Mouse (Mus musculus): ENCODE data around the gene Apba2. TPM values are rescaled to one million over a fixed set of nuclear protein-coding genes. Genes with fewer than 3 reads are reported as not detected.
A peak's percentile ranks its signal among the peaks of the same experiment; 100 is the strongest.

Gene Apba2
- 152 and 154 TPM in 2 replicates for polyA plus RNA-seq (2015; fragmentation: Nextera tagmentation; extraction: Ambion mirVana)

DNA sequence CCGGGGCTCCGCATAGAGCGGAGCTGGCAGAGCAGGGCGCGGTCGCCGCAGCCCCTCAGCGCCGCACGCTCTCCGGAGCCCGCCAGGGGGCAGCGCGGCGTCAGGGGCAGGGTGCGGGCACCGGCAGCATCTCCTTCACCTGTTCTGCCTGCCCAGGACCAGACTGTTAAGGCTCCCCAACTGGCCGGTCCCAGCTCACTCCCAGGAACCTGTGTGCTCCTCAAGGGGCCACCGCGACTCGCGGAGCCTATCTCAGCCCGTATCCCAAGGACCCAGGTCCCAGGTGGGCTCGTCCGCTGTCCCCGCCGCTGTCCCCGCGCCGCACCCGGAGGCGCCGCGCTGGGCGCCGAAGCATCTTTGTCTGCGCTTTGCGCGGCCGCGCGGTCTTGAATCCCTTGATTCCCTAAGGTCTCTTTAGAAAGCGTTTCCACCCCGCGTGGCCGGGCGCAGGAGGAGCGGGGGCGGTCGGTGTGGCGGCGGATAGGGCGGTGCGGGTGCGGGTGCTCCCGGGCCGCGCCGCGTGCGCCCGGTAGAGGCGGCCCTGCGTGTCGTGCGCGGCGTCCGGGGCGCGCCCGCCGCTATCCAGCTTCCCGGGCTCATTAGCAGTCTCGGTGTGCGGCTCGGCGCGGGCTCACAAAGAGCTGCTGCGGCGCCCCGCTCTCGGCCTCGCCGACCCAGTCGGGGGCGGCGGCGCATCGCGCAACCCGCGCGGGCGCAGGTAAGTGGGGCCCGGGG is at the start of gene Apba2:
Apba2 (plus strand) TSS at position 171 of the 735 bp plus-strand sequence.
- Histone ChIP-seq H3K36me3 (no peaks in the 10 kb centered on the region), H3K4me3 (peak within 1 kb of the TSS; percentile 88), H3K27ac (peak within 1 kb of the TSS; percentile 96), H3K4me2 (peak within 1 kb of the TSS; percentile 64), H3K4me1 (replicated peaks) (peaks cover 42% of the 10 kb centered on the region), H3K9me3 (no peaks in the 10 kb centered on the region), H3K9ac (peak within 1 kb of the TSS; percentile 99), H3K27me3 (no peaks in the 10 kb centered on the region)
- peak; percentile 90 for ATAC-seq (ENCODE audit: low FRiP score)
- 0% methylated on average over 71 of the region's 96 CpGs for WGBS

GRCm38 (mm10) chr7:64451861-64452382 is 49.6 kb upstream of the Apba2 start:
- no peak overlapping the region for H3K4me2 ChIP-seq
- ATAC-seq (ENCODE audit: low FRiP score): peak; percentile 36; the same call in 1 of the 2 replicates
- H3K9ac ChIP-seq: no peak overlapping the region
- no peak overlapping the region for H3K27ac ChIP-seq
- H3K36me3 ChIP-seq: no peaks in the 10 kb centered on the region
- 89% methylated on average over 5 of the region's 5 CpGs for WGBS
- no peaks in the 10 kb centered on the region for H3K9me3 ChIP-seq
- peaks cover 16% of the 10 kb centered on the region; the same call in 1 of the 2 replicates for H3K4me1 ChIP-seq (replicated peaks)
- no peaks in the 10 kb centered on the region for H3K27me3 ChIP-seq
- H3K4me3 ChIP-seq: no peak overlapping the region

DNA sequence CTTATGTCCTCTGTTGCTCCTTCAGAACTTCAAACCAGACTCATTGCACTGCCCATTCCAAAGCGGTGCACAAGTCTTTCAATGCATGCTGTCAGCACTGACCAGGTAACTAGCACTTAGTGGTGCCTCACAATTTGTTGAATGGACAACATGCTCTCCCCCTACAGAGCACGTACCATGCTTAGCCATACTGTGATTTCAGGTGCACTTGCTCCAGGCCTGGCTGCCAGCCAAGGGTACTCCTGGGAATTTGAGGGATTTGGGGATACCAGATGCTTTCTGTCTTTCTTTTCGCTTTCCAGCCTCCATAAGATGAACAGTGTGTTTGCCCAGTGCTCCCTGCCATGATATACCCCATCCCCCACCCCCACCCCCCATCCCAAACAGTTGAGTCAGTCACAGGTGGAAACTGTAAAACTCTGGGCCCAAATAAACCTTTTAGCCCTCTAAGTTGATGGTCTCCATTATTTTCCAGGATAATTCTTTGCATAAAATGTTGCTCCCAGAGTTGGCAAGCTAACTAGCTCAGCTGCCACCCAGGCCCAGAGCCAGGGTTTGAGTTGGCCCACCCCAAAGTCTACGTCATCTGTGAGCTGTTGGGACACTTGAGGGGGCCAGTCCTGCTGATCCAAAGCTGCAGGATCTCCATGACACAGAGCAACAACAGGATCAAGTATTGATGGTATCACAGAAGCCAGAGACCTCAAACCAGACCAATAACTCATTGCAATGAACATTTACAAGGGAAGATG is 48.9 kb upstream of the Apba2 start:
- WGBS: 74% methylated on average over 4 of the region's 4 CpGs

GRCm38 (mm10) chr7:64456176-64456575 is 45.3 kb upstream of the Apba2 start:
- Histone ChIP-seq H3K36me3 (no peaks in the 10 kb centered on the region), H3K27ac (no peak overlapping the region), H3K4me3 (no peak overlapping the region), H3K9me3 (no peaks in the 10 kb centered on the region), H3K4me2 (no peak overlapping the region), H3K9ac (no peak overlapping the region), H3K27me3 (no peaks in the 10 kb centered on the region), H3K4me1 (replicated peaks) (peaks cover 14% of the 10 kb centered on the region; the same call in 1 of the 2 replicates)
- no peak for ATAC-seq (ENCODE audit: low FRiP score)
- 67% methylated on average over 4 of the region's 4 CpGs for WGBS

More for the DNA sequence above, 48.9 kb upstream of the Apba2 start:
- Histone ChIP-seq H3K27ac (no peak overlapping the region), H3K4me1 (replicated peaks) (peaks cover 16% of the 10 kb centered on the region; the same call in 1 of the 2 replicates), H3K9me3 (no peaks in the 10 kb centered on the region), H3K36me3 (no peaks in the 10 kb centered on the region), H3K4me2 (no peak overlapping the region), H3K27me3 (no peaks in the 10 kb centered on the region), H3K4me3 (no peak overlapping the region), H3K9ac (no peak overlapping the region)
- ATAC-seq (ENCODE audit: low FRiP score): no peak

GRCm38 (mm10) chr7:64456676-64457075 is 44.8 kb upstream of the Apba2 start:
- no peak overlapping the region for H3K4me2 ChIP-seq
- H3K4me1 ChIP-seq (replicated peaks): peaks cover 9% of the 10 kb centered on the region; the same call in 1 of the 2 replicates
- H3K9me3 ChIP-seq: no peaks in the 10 kb centered on the region
- no peaks in the 10 kb centered on the region for H3K27me3 ChIP-seq
- no peak overlapping the region for H3K4me3 ChIP-seq
- no peak overlapping the region for H3K27ac ChIP-seq
- ATAC-seq (ENCODE audit: low FRiP score): no peak
- no peak overlapping the region for H3K9ac ChIP-seq
- 72% methylated on average over 3 of the region's 3 CpGs for whole genome bisulfite sequencing
- H3K36me3 ChIP-seq: no peaks in the 10 kb centered on the region

GRCm38 (mm10) chr7:64457811-64458210 is 43.7 kb upstream of the Apba2 start:
- Histone ChIP-seq H3K4me1 (replicated peaks) (0 out of 2 replicates have a peak, but pooled peaks cover 2% of the 10 kb centered on the region), H3K4me2 (no peak overlapping the region), H3K27me3 (no peaks in the 10 kb centered on the region), H3K9ac (no peak overlapping the region), H3K27ac (no peak overlapping the region), H3K9me3 (no peaks in the 10 kb centered on the region), H3K4me3 (no peak overlapping the region), H3K36me3 (no peaks in the 10 kb centered on the region)
- ATAC-seq (ENCODE audit: low FRiP score): no peak
- WGBS: 85% methylated on average over 2 of the region's 2 CpGs

DNA sequence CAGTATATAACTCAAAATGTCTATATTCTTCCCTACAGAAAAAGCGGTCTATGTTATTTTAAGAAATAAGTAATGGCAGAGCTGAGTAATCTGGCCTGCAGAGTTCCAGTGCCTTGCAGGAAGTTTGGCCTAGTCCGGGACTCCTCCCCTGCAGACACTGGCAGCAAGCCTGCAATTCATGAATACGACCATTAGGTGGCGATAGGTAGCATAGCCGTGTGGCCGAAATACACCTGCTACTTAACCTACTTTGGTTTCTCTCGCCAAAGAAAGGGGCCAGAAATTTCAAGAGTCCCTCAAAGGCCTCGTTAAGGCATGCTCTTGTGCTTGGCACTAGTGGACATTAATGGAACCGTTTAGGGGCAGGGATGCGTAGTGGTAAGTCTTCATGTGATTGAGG is 4.1 kb upstream of the Apba2 start:
- no peak overlapping the region for H3K9ac ChIP-seq
- H3K36me3 ChIP-seq: no peaks in the 10 kb centered on the region
- H3K4me2 ChIP-seq: no peak overlapping the region
- 36% methylated on average over 10 of the region's 10 CpGs for WGBS
- no peak overlapping the region for H3K4me3 ChIP-seq
- H3K9me3 ChIP-seq: no peaks in the 10 kb centered on the region
- no peak overlapping the region for H3K27ac ChIP-seq
- ATAC-seq (ENCODE audit: low FRiP score): no peak
- H3K27me3 ChIP-seq: no peaks in the 10 kb centered on the region
- H3K4me1 ChIP-seq (replicated peaks): 0 out of 2 replicates have a peak, but pooled peaks cover 3% of the 10 kb centered on the region

DNA sequence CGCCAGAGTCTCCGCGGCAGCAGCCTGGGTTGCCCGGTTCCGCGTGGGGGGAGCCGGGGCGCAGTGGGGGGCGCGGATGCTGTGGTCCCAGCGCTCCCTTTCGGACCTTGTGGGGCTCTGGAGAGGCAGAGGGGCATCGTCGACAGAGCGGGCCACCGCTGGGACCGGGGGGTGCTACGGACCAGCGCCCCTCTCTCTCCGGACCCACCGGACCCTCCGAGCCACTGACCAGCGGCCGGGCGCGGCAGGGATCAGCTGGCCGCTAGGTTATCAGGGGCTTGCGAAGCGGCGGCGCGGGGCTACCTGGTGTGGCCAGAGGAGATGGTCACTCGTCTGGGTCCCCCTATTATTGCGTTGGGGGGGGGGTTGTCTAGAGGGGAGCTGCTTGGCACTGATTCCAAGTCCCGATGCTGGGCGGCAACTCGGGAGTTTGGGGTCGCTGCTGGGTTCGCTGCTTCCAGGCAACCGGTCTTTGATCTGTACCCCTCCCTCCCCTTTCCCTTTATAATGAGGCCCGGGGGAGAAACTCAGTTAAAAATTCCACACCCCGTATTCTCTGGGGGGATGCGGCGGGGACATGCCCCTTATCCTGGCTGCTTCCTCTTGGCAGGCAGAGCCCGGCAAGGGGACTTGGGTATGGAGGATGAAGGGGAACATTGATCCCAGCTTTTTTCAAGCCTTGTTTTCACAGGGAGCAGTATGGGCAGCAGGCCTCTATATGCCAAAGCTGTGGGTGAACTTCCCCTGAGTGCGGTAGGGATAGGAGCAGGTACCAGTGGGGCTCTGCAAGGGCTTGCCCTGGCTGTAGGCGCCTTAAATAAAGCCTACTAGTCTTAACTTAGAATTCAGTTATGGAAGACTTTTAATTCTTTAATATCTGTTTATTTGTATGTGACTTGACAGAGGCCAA is 1.0 kb downstream of the Apba2 start:
- Histone ChIP-seq H3K4me3 (peak overlapping the region; percentile 88), H3K4me1 (replicated peaks) (peaks cover 50% of the 10 kb centered on the region), H3K9ac (peak overlapping the region; percentile 99), H3K4me2 (peak overlapping the region; percentile 64), H3K27ac (peak overlapping the region; percentile 96), H3K27me3 (no peaks in the 10 kb centered on the region), H3K9me3 (no peaks in the 10 kb centered on the region), H3K36me3 (no peaks in the 10 kb centered on the region)
- 1% methylated on average over 46 of the region's 47 CpGs for WGBS
- ATAC-seq (ENCODE audit: low FRiP score): peak; percentile 9; the same call in 1 of the 2 replicates

DNA sequence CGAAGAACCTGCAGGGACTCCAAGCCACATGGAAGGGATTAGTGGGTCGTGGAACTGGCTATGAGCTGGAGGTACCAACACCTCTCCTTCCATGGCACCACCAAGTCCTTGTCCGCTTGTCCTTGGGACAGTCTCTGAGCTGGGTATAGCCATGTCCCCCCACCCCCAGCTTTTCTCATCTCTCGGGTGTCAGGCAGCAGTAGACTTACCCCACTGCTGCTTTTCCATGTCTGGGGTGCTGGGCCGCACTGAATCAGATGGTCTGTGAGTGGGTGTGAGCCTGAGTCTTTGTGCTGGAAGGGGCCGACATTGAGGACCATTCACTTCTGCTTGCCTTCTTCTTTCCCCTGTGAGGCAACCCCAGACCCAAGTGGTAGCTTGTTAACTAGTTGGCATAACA is 2.1 kb downstream of the Apba2 start:
- no peak for ATAC-seq (ENCODE audit: low FRiP score)
- peaks cover 61% of the 10 kb centered on the region for H3K4me1 ChIP-seq (replicated peaks)
- no peaks in the 10 kb centered on the region for H3K36me3 ChIP-seq
- peak overlapping the region; percentile 88 for H3K4me3 ChIP-seq
- peak overlapping the region; percentile 99 for H3K9ac ChIP-seq
- H3K4me2 ChIP-seq: peak overlapping the region; percentile 64
- H3K9me3 ChIP-seq: no peaks in the 10 kb centered on the region
- H3K27me3 ChIP-seq: no peaks in the 10 kb centered on the region
- H3K27ac ChIP-seq: 0 out of 2 replicates have a peak overlapping the region, but pooled peaks have one; percentile 23
- 64% methylated on average over 6 of the region's 6 CpGs for WGBS

DNA sequence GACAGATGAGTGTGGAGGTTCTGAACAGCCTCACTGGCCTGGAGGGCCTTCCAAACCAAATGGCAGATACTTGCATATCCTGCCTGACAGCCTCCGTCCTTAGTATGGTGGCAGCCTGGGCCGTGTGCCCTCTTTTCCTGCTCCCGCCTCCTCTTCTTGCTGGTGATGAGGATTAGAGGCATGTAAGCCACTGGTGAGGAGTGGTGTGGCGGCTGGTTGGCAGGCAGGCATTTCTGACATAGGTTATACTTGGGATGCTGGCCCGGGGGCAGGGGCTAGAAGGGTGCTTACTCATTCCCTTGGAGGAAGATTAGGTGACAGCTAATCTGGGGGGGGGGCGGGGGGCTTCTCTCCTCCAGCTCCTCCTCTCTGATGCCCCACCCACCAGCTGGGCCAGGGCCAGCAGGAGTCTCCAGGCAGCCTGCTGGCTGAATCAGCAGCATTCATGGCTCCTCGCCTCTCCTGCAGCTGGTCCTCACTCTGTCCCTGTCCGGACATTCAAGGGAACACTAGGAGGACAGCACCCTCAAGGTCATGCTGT is 3.3 kb downstream of the Apba2 start:
- peak overlapping the region; percentile 46 for H3K4me2 ChIP-seq
- 0 out of 2 replicates have a peak overlapping the region, but pooled peaks have one; percentile 45 for H3K27ac ChIP-seq
- H3K4me3 ChIP-seq: peak overlapping the region; percentile 12
- H3K4me1 ChIP-seq (replicated peaks): peaks cover 70% of the 10 kb centered on the region
- H3K9me3 ChIP-seq: no peaks in the 10 kb centered on the region
- H3K9ac ChIP-seq: peak overlapping the region; percentile 56; the same call in 1 of the 2 replicates
- H3K36me3 ChIP-seq: no peaks in the 10 kb centered on the region
- ATAC-seq (ENCODE audit: low FRiP score): no peak; the same call in 1 of the 2 replicates
- WGBS: 18% methylated on average over 8 of the region's 8 CpGs
- H3K27me3 ChIP-seq: no peaks in the 10 kb centered on the region

- Histone ChIP-seq H3K9me3 (no peaks in the 10 kb centered on the region), H3K36me3 (no peaks in the 10 kb centered on the region), H3K4me1 (replicated peaks) (peaks cover 79% of the 10 kb centered on the region), H3K4me2 (peak overlapping the region; percentile 46), H3K9ac (no peak overlapping the region), H3K27me3 (no peaks in the 10 kb centered on the region), H3K4me3 (no peak overlapping the region), H3K27ac (no peak overlapping the region)
- 77% methylated on average over 3 of the region's 3 CpGs for WGBS
- ATAC-seq (ENCODE audit: low FRiP score): no peak
Measured at GRCm38 (mm10) chr7:64505571-64505970, 4.1 kb downstream of the Apba2 start.
